Mouse (Mus musculus) hindbrain, embryonic 10.5 days (tissue): ENCODE data around the gene 1700113H08Rik. TPM values are rescaled to one million over a fixed set of nuclear protein-coding genes. Genes with fewer than 3 reads are reported as not detected.

Source experiments
- DNase-seq: peaks from one replicate; pipeline ENCODE4 v3.0.0-alpha.2; 2017; ENCODE audit warnings: low spot score
- H3K27ac ChIP-seq: fragments of 300-500 bp; sonication (generic); 2 replicates; pipeline ENCODE4 v1.5.1; 2016; ENCODE audit warnings: mild to moderate bottlenecking, moderate library complexity
- H3K27me3 ChIP-seq: fragments of 300-500 bp; sonication (generic); 2 replicates; pipeline ENCODE4 v1.6.1; 2016; ENCODE audit warnings: mild to moderate bottlenecking; ENCODE audit not compliant: poor library complexity, insufficient read depth, severe bottlenecking
- H3K36me3 ChIP-seq: fragments of 300-500 bp; sonication (generic); 2 replicates; pipeline ENCODE4 v1.6.1; 2016; ENCODE audit warnings: mild to moderate bottlenecking, moderate library complexity
- H3K4me1 ChIP-seq: fragments of 300-500 bp; sonication (generic); replicated peaks from 2 replicates; pipeline ENCODE4 v1.6.1; 2016; ENCODE audit warnings: mild to moderate bottlenecking
- H3K4me3 ChIP-seq: fragments of 300-500 bp; sonication (generic); 2 replicates; pipeline ENCODE4 v1.5.1; 2016; ENCODE audit warnings: mild to moderate bottlenecking, moderate library complexity
- H3K9me3 ChIP-seq: fragments of 300-500 bp; sonication (generic); 2 replicates; pipeline ENCODE4 v1.6.1; 2016; ENCODE audit warnings: mild to moderate bottlenecking, moderate library complexity
- WGBS: fragments of 180-500 bp; shearing (Covaris S2); methylation state at CpG from one replicate; pipeline ENCODE4 v1.1.7; 2016; 5-methylcytosine and 5-hydroxymethylcytosine counted together
- polyA plus RNA-seq: library from polyadenylated mRNA; unstranded; fragments of >200 nt; fragmentation: Nextera tagmentation; extraction: Ambion mirVana; gene quantifications from 2 replicates; pipeline ENCODE4 v1.2.1, GENCODE M21; 2016

1700113H08Rik gene
- polyA plus RNA-seq: 0.18 and 0.21 TPM in 2 replicates

DNA sequence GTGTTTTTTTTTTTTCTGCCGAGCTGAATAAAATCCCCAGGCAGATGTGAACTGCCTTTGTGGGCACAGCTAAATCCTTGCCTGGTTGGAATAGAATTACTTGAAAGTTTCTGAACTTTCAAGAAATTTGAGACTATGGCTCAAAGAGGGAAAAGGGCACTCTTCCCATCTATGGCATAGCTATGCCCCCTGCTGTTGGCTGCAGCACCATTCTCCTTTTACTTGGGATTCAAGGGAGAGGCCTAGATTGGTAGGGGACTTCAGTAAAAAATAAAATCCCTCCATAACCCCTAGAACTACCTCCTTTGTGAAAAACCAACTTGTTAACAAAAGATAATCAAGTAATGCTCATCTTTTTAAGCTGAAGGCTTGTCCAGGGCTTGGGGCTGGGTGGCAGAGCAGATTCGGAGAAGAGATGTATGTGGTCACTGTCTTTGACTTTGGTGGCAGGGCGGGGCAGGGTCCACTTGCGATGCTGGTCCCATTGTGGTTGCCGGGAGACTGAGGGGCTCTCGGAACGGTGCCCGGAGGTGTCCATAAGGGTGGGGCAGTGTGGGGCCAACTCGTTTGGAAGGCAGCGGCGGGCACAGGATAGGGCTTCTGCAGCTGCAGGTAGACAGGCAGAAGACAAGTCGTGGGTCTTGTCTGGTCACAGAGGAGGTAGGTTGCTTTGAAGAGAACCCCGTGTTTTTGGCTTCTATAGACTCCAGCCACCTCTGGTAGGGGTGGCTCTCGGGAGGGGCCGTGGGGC lies at the start of gene 1700113H08Rik:
TSS of gene 1700113H08Rik (plus strand) at position 546 of the 751 bp plus-strand sequence.
- H3K27ac ChIP-seq: peak within 1 kb of the TSS; percentile 86
- 5% methylated on average over 15 of the region's 15 CpGs for WGBS
- no peak for DNase-seq

DNA sequence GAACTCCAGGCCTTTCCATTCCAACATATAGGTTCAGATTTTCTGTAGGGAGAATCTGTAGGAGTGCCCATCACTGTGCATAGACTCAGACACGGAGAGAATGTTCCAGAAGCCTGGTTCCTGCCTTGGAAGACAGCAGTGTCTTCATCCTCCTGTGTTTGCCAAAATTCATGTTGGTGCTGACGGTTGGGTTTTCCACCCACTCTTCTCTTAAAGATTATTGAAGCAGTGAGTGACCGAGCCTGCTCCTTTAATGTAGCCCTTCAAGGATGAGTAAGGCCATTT lies 49.7 kb upstream of the 1700113H08Rik start:
- 91% methylated on average over 3 of the region's 3 CpGs for WGBS
- H3K4me3 ChIP-seq: no peak overlapping the region
- DNase-seq: no peak
- no peaks in the 10 kb centered on the region for H3K9me3 ChIP-seq
- no peaks in the 10 kb centered on the region for H3K27me3 ChIP-seq
- no peaks in the 10 kb centered on the region for H3K4me1 ChIP-seq
- H3K27ac ChIP-seq: no peak overlapping the region
- H3K36me3 ChIP-seq: no peaks in the 10 kb centered on the region

More for the DNA sequence above, at the start of gene 1700113H08Rik:
- peak within 1 kb of the TSS; percentile 50 for H3K4me3 ChIP-seq
- H3K9me3 ChIP-seq: no peaks in the 10 kb centered on the region
- H3K27me3 ChIP-seq: peaks cover 47% of the 10 kb centered on the region
- peaks cover 25% of the 10 kb centered on the region for H3K4me1 ChIP-seq
- no peaks in the 10 kb centered on the region for H3K36me3 ChIP-seq

DNA sequence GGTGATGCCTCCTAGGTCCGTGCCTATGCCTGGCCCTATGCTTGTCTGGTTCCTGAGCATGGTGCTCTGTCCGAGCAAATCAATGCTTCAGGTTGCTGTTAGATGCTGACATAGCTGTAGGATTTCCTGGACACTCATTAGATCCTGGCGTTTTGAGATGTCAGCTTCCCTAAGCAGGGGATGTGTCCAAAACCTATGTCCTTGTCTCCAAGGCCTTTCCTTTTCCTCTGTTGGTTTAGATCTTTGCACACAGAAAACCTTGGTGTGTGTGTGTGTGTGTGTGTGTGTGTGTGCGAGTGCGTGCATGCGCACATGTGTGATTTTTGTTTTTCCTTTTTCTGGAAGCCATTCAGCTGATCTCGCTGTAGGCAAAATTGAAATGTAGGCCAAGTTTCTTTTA lies 45.8 kb upstream of the 1700113H08Rik start:
- Histone ChIP-seq H3K27ac (no peak overlapping the region), H3K36me3 (no peaks in the 10 kb centered on the region), H3K27me3 (0 out of 2 replicates have a peak, but pooled peaks cover under 1% of the 10 kb centered on the region), H3K9me3 (no peaks in the 10 kb centered on the region), H3K4me1 (peaks cover 17% of the 10 kb centered on the region), H3K4me3 (no peak overlapping the region)
- DNase-seq: no peak
- WGBS: 93% methylated on average over 7 of the region's 7 CpGs

DNA sequence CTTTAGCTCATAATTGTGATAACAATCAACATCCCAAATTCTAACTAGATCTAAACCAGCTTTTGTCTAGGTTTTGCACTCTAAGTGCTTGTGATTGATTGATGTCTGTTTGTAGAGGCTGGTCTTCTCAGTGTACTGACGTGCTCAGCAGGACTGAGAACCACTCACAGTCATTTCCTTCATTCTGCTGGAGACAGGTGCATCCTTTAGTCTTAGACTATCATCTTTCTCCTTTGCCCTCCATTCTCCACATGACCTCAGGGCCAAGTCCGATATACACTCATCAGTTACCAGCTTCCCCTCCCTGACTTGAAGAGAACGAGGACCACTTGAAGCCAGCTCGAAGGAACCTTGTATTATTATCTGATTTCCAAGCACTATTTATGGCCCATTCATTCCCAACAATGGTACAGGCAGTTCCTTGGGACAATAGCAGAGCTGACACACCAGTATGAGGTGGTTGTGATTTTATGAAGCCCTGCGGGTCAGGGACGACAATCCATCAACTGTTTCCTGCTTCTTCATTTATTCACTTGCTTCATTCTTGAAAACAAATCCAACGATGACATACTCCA lies 43.4 kb upstream of the 1700113H08Rik start:
- no peak overlapping the region for H3K27ac ChIP-seq
- no peak for DNase-seq
- no peak overlapping the region for H3K4me3 ChIP-seq
- 79% methylated on average over 7 of the region's 7 CpGs for WGBS
- H3K36me3 ChIP-seq: no peaks in the 10 kb centered on the region
- H3K27me3 ChIP-seq: peaks cover 17% of the 10 kb centered on the region; the same call in 1 of the 2 replicates
- no peaks in the 10 kb centered on the region for H3K9me3 ChIP-seq
- H3K4me1 ChIP-seq: peaks cover 20% of the 10 kb centered on the region

DNA sequence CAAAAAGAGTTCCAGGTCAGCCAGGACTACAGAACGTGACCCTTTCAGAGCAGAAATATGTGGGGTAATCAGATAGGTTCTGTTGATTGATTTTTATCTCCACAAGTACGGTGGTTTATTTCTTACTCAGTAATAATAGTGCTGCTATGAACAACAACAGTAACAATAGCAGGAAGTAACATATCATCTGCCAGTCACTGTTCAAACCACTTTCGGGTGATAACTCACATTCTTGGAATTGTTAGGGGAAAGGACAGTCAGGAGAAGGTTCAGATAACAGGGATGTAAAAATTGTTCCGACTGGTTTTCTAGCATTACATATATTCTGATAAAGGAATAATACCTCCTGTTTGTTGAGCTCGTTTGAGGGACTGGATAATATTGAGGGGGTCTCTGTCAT lies 42.4 kb upstream of the 1700113H08Rik start:
- H3K9me3 ChIP-seq: no peaks in the 10 kb centered on the region
- H3K36me3 ChIP-seq: no peaks in the 10 kb centered on the region
- DNase-seq: no peak
- H3K4me1 ChIP-seq: peaks cover 20% of the 10 kb centered on the region
- no peak overlapping the region for H3K4me3 ChIP-seq
- H3K27me3 ChIP-seq: peaks cover 19% of the 10 kb centered on the region; the same call in 1 of the 2 replicates
- 74% methylated on average over 5 of the region's 5 CpGs for WGBS
- H3K27ac ChIP-seq: no peak overlapping the region

DNA sequence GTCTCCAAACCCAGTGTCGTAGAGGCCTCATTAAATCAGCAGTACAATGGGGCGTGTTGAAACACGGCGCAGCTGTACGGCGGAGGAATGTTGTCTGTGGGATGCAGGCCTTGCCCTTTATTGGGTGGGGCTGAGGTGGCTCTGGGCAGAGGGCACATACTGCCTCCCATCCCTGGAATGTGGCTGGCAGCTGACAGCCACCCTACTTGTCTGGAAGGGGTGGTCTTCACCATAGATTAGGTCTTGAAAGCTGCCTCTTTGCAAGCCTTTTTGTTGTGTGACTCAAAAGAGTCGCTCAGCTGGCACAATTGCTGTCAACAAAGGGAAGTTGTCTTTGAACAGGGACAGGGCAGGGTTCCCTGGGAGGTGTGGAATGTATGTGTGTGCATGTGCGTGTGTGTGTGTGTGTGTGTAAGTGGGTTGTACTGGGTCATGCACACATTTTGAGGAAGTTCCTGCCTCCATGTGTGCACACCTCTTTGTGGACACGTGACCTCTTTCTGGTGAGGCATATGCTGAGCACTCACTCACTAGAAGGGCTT lies 41.6 kb upstream of the 1700113H08Rik start:
- peak; percentile 62 for DNase-seq
- peaks cover 20% of the 10 kb centered on the region for H3K4me1 ChIP-seq
- peaks cover 19% of the 10 kb centered on the region; the same call in 1 of the 2 replicates for H3K27me3 ChIP-seq
- no peaks in the 10 kb centered on the region for H3K9me3 ChIP-seq
- no peaks in the 10 kb centered on the region for H3K36me3 ChIP-seq
- H3K4me3 ChIP-seq: no peak overlapping the region; the same call in 1 of the 2 replicates
- peak overlapping the region; percentile 79 for H3K27ac ChIP-seq
- 26% methylated on average over 9 of the region's 9 CpGs for WGBS

DNA sequence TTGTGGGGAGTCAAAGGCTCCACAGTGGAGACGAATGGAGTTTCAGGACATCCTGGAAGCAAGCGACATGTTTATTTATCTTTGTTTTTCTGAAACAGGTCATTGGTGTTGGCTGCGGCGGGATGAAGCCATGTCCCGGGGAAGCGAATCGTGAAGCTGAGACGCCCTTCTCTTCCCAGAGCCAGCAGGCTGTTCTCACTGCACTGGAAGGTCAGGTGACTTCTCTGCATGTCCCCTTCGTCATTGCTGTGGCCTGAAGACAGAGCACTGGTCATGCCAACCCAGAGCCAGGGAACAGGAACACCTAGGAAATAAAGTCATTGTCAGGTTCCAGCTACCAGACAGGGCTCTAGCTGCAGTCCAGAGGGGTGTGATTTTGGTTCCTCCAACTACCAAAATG lies 39.0 kb upstream of the 1700113H08Rik start:
- H3K27me3 ChIP-seq: peaks cover 19% of the 10 kb centered on the region; the same call in 1 of the 2 replicates
- H3K36me3 ChIP-seq: no peaks in the 10 kb centered on the region

DNA sequence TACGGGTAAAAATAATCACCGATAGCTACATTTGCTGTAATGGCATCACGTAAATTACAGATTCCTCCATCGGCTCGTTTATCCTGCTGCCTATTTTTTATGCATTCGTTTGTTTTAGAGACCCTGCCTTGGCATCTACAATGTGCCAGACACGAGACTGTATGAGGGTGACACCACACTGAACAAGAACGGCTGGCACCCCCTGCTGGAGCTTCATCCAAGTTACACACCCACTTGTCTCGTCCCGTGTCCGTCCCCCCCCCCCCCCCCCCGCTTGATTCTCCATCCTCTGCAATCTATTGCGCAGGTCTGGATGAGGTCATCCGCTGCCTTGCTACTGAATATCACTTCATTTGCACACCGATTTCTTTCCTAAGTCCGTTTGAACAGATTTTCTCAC lies 37.1 kb upstream of the 1700113H08Rik start:
- no peak overlapping the region for H3K27ac ChIP-seq
- DNase-seq: peak; percentile 36
- peaks cover 13% of the 10 kb centered on the region for H3K4me1 ChIP-seq
- no peaks in the 10 kb centered on the region for H3K9me3 ChIP-seq
- 75% methylated on average over 16 of the region's 16 CpGs for WGBS
- H3K36me3 ChIP-seq: no peaks in the 10 kb centered on the region
- H3K27me3 ChIP-seq: peaks cover 20% of the 10 kb centered on the region; the same call in 1 of the 2 replicates
- H3K4me3 ChIP-seq: no peak overlapping the region

More for the DNA sequence above, 39.0 kb upstream of the 1700113H08Rik start:
- H3K27ac ChIP-seq: no peak overlapping the region
- H3K9me3 ChIP-seq: no peaks in the 10 kb centered on the region
- WGBS: 75% methylated on average over 9 of the region's 9 CpGs
- no peak overlapping the region for H3K4me3 ChIP-seq
- peaks cover 20% of the 10 kb centered on the region for H3K4me1 ChIP-seq
- no peak for DNase-seq

DNA sequence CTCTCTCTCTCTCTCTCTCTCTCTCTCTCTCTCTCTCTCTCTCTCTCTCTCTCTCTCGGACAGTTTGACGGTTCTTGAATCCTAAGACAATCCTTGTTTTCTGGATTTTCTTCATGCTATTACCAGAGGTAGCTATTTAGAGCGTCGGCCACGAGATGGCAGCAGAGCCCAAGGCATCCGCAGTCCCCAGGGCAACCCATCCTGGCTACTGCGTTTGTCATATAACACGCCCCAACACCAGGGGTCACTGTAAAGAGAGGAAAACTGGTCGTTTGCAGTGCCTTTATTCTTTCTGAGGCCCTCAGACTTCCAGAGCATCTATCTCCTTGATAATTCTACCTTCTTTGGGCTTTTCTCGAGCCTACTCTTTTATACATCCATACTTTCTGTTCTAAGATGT lies 33.0 kb upstream of the 1700113H08Rik start:
- Histone ChIP-seq H3K4me3 (no peak overlapping the region), H3K36me3 (no peaks in the 10 kb centered on the region), H3K9me3 (no peaks in the 10 kb centered on the region), H3K27ac (no peak overlapping the region), H3K4me1 (no peaks in the 10 kb centered on the region), H3K27me3 (peaks cover 11% of the 10 kb centered on the region)
- peak; percentile 81 for DNase-seq
- under 1% methylated on average over 10 of the region's 10 CpGs for whole genome bisulfite sequencing

DNA sequence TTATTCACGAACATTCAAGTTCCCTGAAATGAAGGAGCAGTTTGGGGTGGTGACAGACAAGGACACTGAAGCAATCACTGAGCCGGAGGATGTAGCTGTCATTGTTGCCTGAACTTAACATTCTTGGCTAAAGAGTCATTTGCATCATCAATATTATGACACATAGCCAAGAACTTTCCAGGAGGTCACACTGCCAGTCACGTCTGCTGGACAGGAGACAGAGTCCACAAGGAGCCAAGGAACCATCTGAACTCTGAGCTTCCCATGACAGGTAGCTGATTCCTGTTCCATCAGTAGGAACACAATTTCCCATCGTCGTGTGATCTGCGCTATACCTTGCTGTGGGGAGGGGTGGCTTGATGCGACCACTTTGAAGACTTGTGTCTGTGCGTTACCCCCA lies 25.1 kb upstream of the 1700113H08Rik start:
- H3K4me1 ChIP-seq: peaks cover 28% of the 10 kb centered on the region
- H3K4me3 ChIP-seq: no peak overlapping the region
- no peaks in the 10 kb centered on the region for H3K9me3 ChIP-seq
- H3K27ac ChIP-seq: no peak overlapping the region
- WGBS: 93% methylated on average over 8 of the region's 8 CpGs
- no peak for DNase-seq
- H3K36me3 ChIP-seq: no peaks in the 10 kb centered on the region
- peaks cover 17% of the 10 kb centered on the region for H3K27me3 ChIP-seq

DNA sequence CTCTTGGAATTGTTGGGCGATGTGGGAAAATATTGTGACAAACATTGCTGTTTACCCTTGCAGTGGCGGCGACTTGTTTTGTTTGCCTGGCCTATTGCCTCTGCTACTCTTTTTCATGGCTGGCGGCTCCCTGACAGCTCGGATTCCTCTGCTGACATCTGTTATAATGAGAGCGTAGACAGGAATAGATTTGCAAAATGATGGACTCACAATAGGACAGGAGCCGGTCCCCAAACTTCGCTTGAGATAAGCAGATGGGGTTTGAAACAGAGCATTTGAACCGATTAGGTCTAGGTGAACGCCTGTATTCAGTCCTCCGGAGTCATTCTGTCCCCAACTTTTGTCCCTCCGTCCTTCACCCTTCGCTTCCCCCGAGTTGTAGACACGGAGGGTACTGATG lies 22.0 kb upstream of the 1700113H08Rik start:
- Histone ChIP-seq H3K27me3 (peaks cover 22% of the 10 kb centered on the region), H3K27ac (peak overlapping the region; percentile 83), H3K9me3 (no peaks in the 10 kb centered on the region), H3K4me1 (peaks cover 28% of the 10 kb centered on the region), H3K36me3 (no peaks in the 10 kb centered on the region), H3K4me3 (peak overlapping the region; percentile 28)
- 31% methylated on average over 15 of the region's 15 CpGs for WGBS
- DNase-seq: no peak

DNA sequence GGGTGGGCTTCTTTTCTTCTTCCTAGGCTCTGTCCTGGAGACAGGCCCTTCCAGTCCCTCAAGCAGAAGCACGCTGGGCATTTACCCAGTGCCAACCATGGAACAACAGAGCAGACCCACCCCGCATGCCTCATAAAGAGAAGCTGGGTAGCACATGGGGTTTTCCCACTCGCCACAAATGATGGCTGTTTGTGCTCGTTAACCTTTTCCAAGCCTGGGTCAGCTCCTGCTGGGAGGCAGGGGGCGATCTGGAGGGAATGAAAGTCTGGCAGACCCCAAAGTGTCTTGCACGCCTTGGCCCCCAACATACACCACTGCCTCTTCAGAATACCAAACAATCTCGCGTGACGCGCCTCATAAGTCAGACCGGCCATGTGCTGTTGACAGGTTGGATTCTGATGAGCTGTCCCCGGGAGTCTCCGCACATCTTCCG lies 21.6 kb upstream of the 1700113H08Rik start:
- Histone ChIP-seq H3K4me3 (peak overlapping the region; percentile 28), H3K4me1 (peaks cover 32% of the 10 kb centered on the region), H3K27me3 (peaks cover 22% of the 10 kb centered on the region), H3K9me3 (no peaks in the 10 kb centered on the region), H3K36me3 (no peaks in the 10 kb centered on the region), H3K27ac (peak overlapping the region; percentile 83)
- WGBS: 24% methylated on average over 14 of the region's 14 CpGs
- peak; percentile 60 for DNase-seq

DNA sequence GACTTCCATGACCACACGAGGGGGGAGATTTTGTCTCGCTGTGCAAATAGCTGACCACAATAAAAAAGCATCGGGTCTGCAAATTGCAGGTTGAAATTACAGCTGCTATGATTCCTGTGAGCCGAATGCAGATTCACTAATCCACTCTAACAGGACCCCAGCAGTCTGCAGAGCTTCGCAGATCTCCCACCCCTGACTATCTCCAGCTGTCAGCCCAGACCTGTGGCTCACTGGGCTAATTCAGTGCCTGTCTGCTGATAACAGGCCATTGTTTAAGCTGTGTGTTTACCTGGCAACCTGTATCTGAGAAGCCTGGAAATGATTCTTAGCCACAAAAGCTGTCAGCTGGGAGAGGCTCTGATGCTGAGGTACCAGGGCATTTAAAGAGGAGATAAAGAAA lies 20.8 kb upstream of the 1700113H08Rik start:
- no peak overlapping the region for H3K4me3 ChIP-seq
- WGBS: 52% methylated on average over 5 of the region's 5 CpGs
- DNase-seq: no peak
- peak overlapping the region; percentile 83 for H3K27ac ChIP-seq
- H3K27me3 ChIP-seq: peaks cover 22% of the 10 kb centered on the region
- H3K36me3 ChIP-seq: no peaks in the 10 kb centered on the region
- H3K9me3 ChIP-seq: no peaks in the 10 kb centered on the region
- peaks cover 34% of the 10 kb centered on the region for H3K4me1 ChIP-seq
